Mouse (Mus musculus) kidney, adult 2 months (tissue): ENCODE measurements around the gene Kdf1. TPM values are rescaled to one million over a fixed set of nuclear protein-coding genes. Genes with fewer than 3 reads are reported as not detected.

Experiments used
- DNase-seq: peaks from one replicate; pipeline ENCODE4 v3.0.0; 2021
- H3K27ac ChIP-seq: fragments of 200-500 bp; 2 replicates; pipeline ENCODE4 v1.5.1; 2012; ENCODE audit warnings: low read depth, low read length, control low read depth, inconsistent platforms; ENCODE audit not compliant: insufficient read depth
- H3K27me3 ChIP-seq: fragments of 200-500 bp; replicated peaks from 2 replicates; pipeline ENCODE4 v1.6.1; 2012; ENCODE audit warnings: mild to moderate bottlenecking, moderate library complexity, low read length, inconsistent platforms; ENCODE audit not compliant: control insufficient read depth, insufficient read depth
- H3K36me3 ChIP-seq: fragments of 200-500 bp; 2 replicates; pipeline ENCODE4 v1.6.1; 2012; ENCODE audit warnings: mild to moderate bottlenecking, moderate library complexity, low read length, inconsistent platforms; ENCODE audit not compliant: control insufficient read depth, insufficient read depth
- H3K4me1 ChIP-seq: fragments of 200-500 bp; 2 replicates; pipeline ENCODE4 v1.6.1; 2011; ENCODE audit warnings: low read length; ENCODE audit not compliant: control insufficient read depth, insufficient read depth
- H3K4me3 ChIP-seq: fragments of 200-500 bp; 2 replicates; pipeline ENCODE4 v1.5.1; 2011; ENCODE audit warnings: mild to moderate bottlenecking, low read depth, low read length, control low read depth; ENCODE audit not compliant: insufficient read depth
- CTCF ChIP-seq: fragments of 200-500 bp; conservative IDR thresholded peaks from 2 replicates; pipeline ENCODE4 v1.5.1; 2011; ENCODE audit warnings: low read depth, mild to moderate bottlenecking, control low read depth, low read length, moderate library complexity, mixed read lengths; ENCODE audit not compliant: insufficient read depth, insufficient read length
- POLR2A ChIP-seq: fragments of 200-500 bp; IDR thresholded peaks from one replicate; pipeline ENCODE4 v1.6.1; 2011; ENCODE audit warnings: low read depth, low read length, control low read depth
- WGBS: fragments of 180-500 bp; shearing (Covaris S2); methylation state at CpG from one replicate; pipeline ENCODE4 v1.1.7; 2018; 5-methylcytosine and 5-hydroxymethylcytosine counted together
- polyA plus RNA-seq: library from polyadenylated mRNA; depleted of rRNA; stranded (reverse); fragments of >200 nt; gene quantifications from 2 replicates; pipeline ENCODE4 v1.2.3, GENCODE M21; 2012

The Kdf1 gene
- polyA plus RNA-seq, 1 experiment: 39.7 TPM

DNA sequence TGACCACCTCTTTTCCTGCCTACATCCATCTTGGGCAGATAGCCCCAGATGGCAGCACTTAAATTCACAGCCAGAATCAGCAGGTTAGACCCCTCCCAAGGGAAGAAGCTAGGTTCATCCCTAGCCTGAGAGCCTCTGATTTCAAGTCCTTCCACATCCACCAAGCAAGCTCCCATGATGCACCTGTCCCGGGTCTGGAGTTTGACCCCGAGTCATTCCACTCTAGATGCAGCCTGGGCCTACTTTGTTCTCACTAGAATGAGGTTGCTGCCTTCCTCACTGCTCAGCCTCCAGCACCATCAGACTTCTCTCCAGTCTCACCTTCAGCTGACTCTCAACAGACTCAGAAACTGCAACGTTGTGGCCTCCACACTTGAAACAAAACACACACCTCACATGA, 17.3 kb downstream of the Kdf1 start:
- no peaks in the 10 kb centered on the region for H3K36me3 ChIP-seq
- no peaks in the 10 kb centered on the region for H3K27me3 ChIP-seq
- no peak overlapping the region for H3K4me3 ChIP-seq
- TF ChIP-seq CTCF: no peak
- no peak for TF ChIP-seq POLR2A
- H3K4me1 ChIP-seq: no peaks in the 10 kb centered on the region; the same call in 1 of the 2 replicates
- DNase-seq: peak; percentile 70
- 66% methylated on average over 3 of the region's 3 CpGs for WGBS
- H3K27ac ChIP-seq: no peak overlapping the region

DNA sequence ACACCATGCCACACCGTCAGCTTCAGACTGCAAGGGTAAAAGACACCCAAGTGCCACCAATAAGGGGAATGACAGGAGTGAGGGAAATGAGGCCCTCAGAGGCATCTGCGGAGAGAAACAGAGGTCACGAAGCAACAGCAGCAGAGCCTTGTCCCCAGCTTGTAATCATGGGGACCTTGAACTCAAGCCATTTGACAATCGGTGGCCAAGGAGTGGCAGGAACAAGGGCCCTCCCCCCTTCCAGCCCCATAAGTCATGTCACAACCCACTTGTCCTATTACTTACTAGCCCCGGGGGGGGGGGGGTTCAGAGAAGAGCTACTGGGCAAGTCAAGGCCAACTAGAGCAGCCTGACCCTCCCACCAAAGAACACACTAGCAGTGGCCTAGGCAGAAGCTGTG, 17.9 kb downstream of the Kdf1 start:
- 79% methylated on average over 5 of the region's 5 CpGs for WGBS
- Histone ChIP-seq H3K36me3 (no peaks in the 10 kb centered on the region), H3K4me3 (no peak overlapping the region), H3K4me1 (no peaks in the 10 kb centered on the region; the same call in 1 of the 2 replicates), H3K27ac (no peak overlapping the region), H3K27me3 (no peaks in the 10 kb centered on the region)
- TF ChIP-seq POLR2A (no peak), CTCF (no peak)
- DNase-seq: no peak

DNA sequence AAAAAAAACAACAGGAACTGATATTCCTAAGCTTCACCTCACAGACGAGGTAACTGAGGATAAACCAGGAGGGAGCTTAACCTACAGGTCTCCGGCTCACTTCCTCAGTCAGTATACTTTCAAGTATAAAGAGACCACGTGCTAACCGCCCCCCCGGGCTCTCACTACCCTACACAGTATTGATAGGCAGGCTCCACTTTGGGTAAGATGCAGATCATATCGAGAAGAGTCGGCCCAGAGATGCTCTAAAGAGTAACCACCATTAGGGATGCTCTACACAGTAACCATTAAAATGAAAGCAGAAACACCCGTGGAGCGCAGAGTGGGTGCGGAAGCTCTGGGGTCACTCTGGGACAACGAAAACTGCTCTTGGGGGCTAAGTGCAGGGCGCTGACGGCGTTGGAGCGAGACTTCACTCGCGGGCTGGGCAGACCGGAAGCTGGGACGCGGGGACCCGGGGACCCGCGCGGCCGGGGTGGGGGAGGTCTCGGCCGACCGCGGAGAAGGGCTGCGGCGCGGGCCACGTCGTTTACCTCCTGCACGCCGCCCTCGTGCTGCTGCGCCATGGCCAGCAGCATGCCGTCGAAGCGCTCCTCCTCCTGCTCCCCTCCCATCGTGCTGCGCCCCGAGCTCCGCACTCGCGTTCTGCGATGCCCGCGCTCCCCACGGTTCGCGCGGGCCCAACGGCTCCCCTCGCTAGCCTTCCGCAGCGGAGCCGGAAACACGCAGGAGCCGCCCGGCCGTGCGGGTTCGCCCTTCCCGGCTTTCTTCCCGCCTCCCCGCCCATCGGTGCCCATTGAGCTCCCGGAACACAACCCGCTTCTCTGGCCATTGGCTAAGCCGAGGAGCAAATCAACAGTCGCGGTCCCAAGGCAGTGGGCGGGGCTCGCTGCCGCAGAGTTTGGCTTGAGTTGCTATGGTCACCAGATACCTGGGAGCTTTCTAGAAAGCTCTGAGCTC, 26.8 kb downstream of the Kdf1 start, which contains the start of gene Nudc:
TSS of gene Nudc (minus strand) at position 725 of the 960 bp plus-strand sequence.
- Histone ChIP-seq H3K36me3 (no peaks in the 10 kb centered on the region), H3K4me3 (peak within 1 kb of the TSS; percentile 81), H3K4me1 (peaks cover 4% of the 10 kb centered on the region; the same call in 1 of the 2 replicates), H3K27me3 (no peaks in the 10 kb centered on the region), H3K27ac (0 out of 2 replicates have a peak within 1 kb of the TSS, but pooled peaks have one; percentile 21)
- TF ChIP-seq POLR2A (peak; percentile 58), CTCF (no peak)
- DNase-seq: peak; percentile 99
- under 1% methylated on average over 76 of the region's 77 CpGs for WGBS

DNA sequence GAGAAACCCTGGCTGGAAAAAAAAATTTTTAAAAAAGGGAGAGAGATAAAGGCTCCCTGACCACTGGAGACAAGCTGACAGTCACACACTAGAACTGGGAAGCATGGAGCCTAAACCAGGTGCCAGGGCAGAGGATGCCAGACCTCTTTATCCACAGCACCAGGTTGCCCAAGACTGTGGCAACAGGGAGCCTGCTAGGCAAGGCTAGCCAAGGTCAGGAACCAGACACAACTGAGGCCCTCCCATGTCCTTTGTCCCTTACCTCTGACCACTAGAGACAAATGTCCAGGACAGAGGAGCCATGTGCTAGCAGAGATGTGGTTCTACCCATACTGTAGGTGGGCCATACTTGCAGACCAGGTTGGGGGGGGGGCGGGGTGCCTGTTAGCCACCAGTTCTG, 33.3 kb downstream of the Kdf1 start:
- Histone ChIP-seq H3K4me3 (no peak overlapping the region), H3K27ac (no peak overlapping the region), H3K27me3 (no peaks in the 10 kb centered on the region), H3K4me1 (peaks cover 1% of the 10 kb centered on the region; the same call in 1 of the 2 replicates), H3K36me3 (no peaks in the 10 kb centered on the region)
- no peak for DNase-seq
- TF ChIP-seq POLR2A (no peak), CTCF (no peak)
- WGBS: 83% methylated on average over 1 of the region's 1 CpGs

DNA sequence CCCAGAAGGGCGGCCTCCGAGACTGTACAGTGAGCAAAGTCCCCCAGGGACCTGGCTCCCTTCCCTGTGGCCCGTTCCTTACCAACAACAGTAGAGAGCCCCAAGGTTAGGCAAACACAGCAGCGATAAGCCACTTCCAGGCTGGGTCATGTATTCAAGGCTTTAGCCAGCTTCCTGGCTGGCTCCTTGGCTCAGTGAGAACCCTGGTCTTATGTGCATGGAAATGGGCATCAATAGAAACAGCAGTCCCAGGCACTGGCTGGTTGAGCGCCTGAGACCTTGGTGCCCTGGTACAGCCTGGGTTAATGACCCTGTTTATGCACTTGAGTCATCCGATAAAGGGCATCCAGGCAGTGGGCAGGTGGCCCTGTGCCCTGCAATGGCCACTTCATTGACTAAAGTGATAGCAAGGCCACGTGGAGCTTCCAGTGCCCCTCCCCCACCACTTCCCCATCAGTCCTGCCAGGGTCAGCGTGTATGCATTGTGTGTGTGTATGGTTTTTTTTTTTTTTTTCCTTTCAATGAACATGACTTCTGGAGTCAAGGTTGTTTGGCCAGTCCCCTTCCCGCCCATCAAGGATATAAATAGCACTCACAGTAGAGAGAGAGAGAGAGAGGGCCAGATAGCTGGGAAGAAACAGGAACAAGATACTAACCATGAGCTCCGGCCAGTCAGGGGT, 34.1 kb downstream of the Kdf1 start, which contains the start of gene Nr0b2:
TSS of gene Nr0b2 (plus strand) at position 609 of the 680 bp plus-strand sequence.
- peak; percentile 38 for DNase-seq
- TF ChIP-seq POLR2A: no peak
- no peak for TF ChIP-seq CTCF
- Histone ChIP-seq H3K36me3 (no peaks in the 10 kb centered on the region), H3K27me3 (no peaks in the 10 kb centered on the region), H3K4me1 (peaks cover 7% of the 10 kb centered on the region; the same call in 1 of the 2 replicates), H3K27ac (peak within 1 kb of the TSS; percentile 78), H3K4me3 (peak within 1 kb of the TSS; percentile 43)
- 37% methylated on average over 10 of the region's 10 CpGs for WGBS

DNA sequence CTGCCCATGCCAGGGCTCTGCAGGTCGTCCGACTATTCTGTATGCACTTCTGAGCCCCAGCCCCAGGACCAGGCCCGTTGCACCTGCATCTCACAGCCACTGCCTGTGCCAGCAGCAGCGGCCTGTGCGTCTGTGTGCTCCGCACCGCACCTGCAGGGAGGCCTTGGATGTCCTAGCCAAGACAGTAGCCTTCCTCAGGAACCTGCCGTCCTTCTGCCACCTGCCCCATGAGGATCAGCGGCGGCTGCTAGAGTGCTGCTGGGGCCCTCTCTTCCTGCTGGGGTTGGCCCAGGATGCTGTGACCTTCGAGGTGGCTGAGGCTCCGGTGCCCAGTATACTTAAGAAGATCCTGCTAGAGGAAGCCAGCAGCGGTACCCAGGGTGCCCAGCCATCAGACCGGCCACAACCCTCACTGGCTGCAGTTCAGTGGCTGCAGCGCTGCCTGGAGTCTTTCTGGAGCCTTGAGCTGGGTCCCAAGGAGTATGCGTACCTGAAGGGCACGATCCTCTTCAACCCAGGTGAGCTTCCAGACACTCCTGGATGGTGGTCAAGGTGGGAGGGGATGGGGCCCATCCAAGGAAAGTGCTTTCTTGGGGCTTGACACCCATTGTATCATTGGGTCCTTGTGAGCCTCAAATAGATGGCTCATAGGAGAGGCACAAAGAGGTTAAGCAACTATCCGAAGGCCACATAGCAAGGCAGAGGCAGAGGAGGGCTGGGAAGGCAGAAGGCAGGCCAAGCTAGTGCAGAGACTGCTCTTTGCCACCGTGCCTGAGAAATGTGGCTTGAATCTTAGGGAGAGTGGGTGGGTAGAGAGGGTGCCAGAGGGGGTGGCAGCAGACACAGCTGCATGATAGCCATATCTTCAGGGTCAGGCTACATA, 34.9 kb downstream of the Kdf1 start:
- no peaks in the 10 kb centered on the region for H3K36me3 ChIP-seq
- TF ChIP-seq POLR2A: no peak
- TF ChIP-seq CTCF: no peak
- H3K4me3 ChIP-seq: peak overlapping the region; percentile 43
- 70% methylated on average over 19 of the region's 19 CpGs for WGBS
- peak overlapping the region; percentile 78 for H3K27ac ChIP-seq
- H3K4me1 ChIP-seq: peaks cover 8% of the 10 kb centered on the region; the same call in 1 of the 2 replicates
- DNase-seq: no peak
- no peaks in the 10 kb centered on the region for H3K27me3 ChIP-seq
